Comparison of ENCODE assay signal across 8 mouse cellular contexts in genomic region chr11:45943108-45943705, GRCm38 (mm10). TPM values are rescaled to one million over a fixed set of nuclear protein-coding genes. Genes with fewer than 3 reads are reported as not detected.
DNase-seq lines count a peak whose midpoint lies in the region; ATAC-seq and TF ChIP-seq lines count a peak whose summit lies in the region.

No protein-coding gene starts in this region.

- H3K27me3 ChIP-seq in G1E (ENCODE audit: insufficient read depth, low read length): no peaks in the 10 kb centered on the region
- no peaks in the 10 kb centered on the region for H3K27me3 ChIP-seq in forebrain, embryonic 14.5 days (replicated peaks; ENCODE audit: control insufficient read depth, insufficient read depth, low read length)
- H3K27me3 ChIP-seq in intestine, embryonic 16.5 days (replicated peaks; ENCODE audit: control insufficient read depth, insufficient read depth, low read length): no peaks in the 10 kb centered on the region

- 39% methylated on average over 7 of the region's 7 CpGs for WGBS in forebrain, embryonic 14.5 days
- WGBS in intestine, embryonic 16.5 days: 47% methylated on average over 7 of the region's 7 CpGs
- 87% methylated on average over 7 of the region's 7 CpGs for WGBS in macrophage (ENCODE audit: missing documents)

- peaks cover 35% of the 10 kb centered on the region for H3K4me1 ChIP-seq in G1E (ENCODE audit: insufficient read depth, low read depth, low read length)
- H3K4me1 ChIP-seq in forebrain, embryonic 14.5 days (ENCODE audit: control insufficient read depth, insufficient read depth, low read length): peaks cover 15% of the 10 kb centered on the region
- H3K4me1 ChIP-seq in intestine, embryonic 16.5 days (ENCODE audit: control insufficient read depth, insufficient read depth, low read length): peaks cover 9% of the 10 kb centered on the region

- no peaks in the 10 kb centered on the region for H3K9me3 ChIP-seq in G1E (replicated peaks)
- no peaks in the 10 kb centered on the region for H3K9me3 ChIP-seq in forebrain, embryonic 14.5 days (replicated peaks; ENCODE audit: control insufficient read depth, low read length)
- no peaks in the 10 kb centered on the region for H3K9me3 ChIP-seq in intestine, embryonic 16.5 days (ENCODE audit: control insufficient read depth, low read length)

- no peak for ATAC-seq in cerebellum, adult (ENCODE audit: insufficient number of reproducible peaks, low FRiP score, low TSS enrichment)
- no peak for ATAC-seq in G1E (ENCODE audit: extremely low read depth, insufficient number of reproducible peaks, low FRiP score, poor library complexity, severe bottlenecking)
- ATAC-seq in forebrain, embryonic 14.5 days: peak; percentile 30; the same call in 1 of the 2 replicates
- no peak for ATAC-seq in intestine, embryonic 16.5 days
- ATAC-seq in megakaryocyte progenitor cell, adult 5-6 weeks (replicated peaks; ENCODE audit: poor library complexity): no peak

- H3K36me3 ChIP-seq in G1E (replicated peaks) (peaks cover 61% of the 10 kb centered on the region), macrophage (ENCODE audit: inconsistent target) (no peaks in the 10 kb centered on the region)
- H3K36me3 ChIP-seq in forebrain, embryonic 14.5 days (ENCODE audit: control insufficient read depth, insufficient read depth, low read length): peaks cover 8% of the 10 kb centered on the region; the same call in 1 of the 2 replicates
- H3K36me3 ChIP-seq in intestine, embryonic 16.5 days (ENCODE audit: control insufficient read depth, insufficient read depth, low read length): no peaks in the 10 kb centered on the region

- peak overlapping the region; percentile 88 for H3K4me2 ChIP-seq in forebrain, embryonic 14.5 days (ENCODE audit: low read length)
- H3K4me2 ChIP-seq in intestine, embryonic 16.5 days (ENCODE audit: low read depth, low read length): peak overlapping the region; percentile 83

- H3K4me3 ChIP-seq in G1E (ENCODE audit: low read depth, low read length) (peak overlapping the region; percentile 92; the same call in 1 of the 2 replicates), macrophage (ENCODE audit: inconsistent target) (peak overlapping the region; percentile 57; the same call in 1 of the 2 replicates)
- peak overlapping the region; percentile 86 for H3K4me3 ChIP-seq in forebrain, embryonic 14.5 days (ENCODE audit: low read depth, low read length)
- peak overlapping the region; percentile 90 for H3K4me3 ChIP-seq in intestine, embryonic 16.5 days (ENCODE audit: low read length)

- no peak for TF ChIP-seq CTCF in G1E (IDR thresholded peaks at IDR 0.05; ENCODE audit: low read depth, low read length)

- DNase-seq in cerebellum, postnatal 25 days: peak; percentile 52 to 56
- DNase-seq in G1E (ENCODE audit: low spot score): no peak
- peak; percentile 67 for DNase-seq in forebrain, embryonic 14.5 days (ENCODE audit: low spot score)
- no peak for DNase-seq in natural killer cell, adult 2 months (ENCODE audit: low spot score in 2 of 2)

- peak overlapping the region; percentile 84 for H3K9ac ChIP-seq in forebrain, embryonic 14.5 days (ENCODE audit: low read length)
- peak overlapping the region; percentile 91 for H3K9ac ChIP-seq in intestine, embryonic 16.5 days (ENCODE audit: low read depth, low read length)

- H3K27ac ChIP-seq in forebrain, embryonic 14.5 days (ENCODE audit: low read depth, low read length): peak overlapping the region; percentile 17; the same call in 1 of the 2 replicates
- no peak overlapping the region for H3K27ac ChIP-seq in intestine, embryonic 16.5 days (ENCODE audit: low read length)
- no peak overlapping the region for H3K27ac ChIP-seq in macrophage

- H3K79me2 ChIP-seq in macrophage (ENCODE audit: inconsistent target): peaks cover 37% of the 10 kb centered on the region

RNA-seq across cellular contexts. Expression of gene Lsm11, which starts 1.5 kb away (rescaled TPM):
- total RNA-seq in G1E (2014; fragmentation: Nextera tagmentation) (4.5 and 6.7 TPM in 2 replicates), G1E (2017) (4.4 and 5.3 TPM in 2 replicates)
- polyA plus RNA-seq in G1E (2012) (24.1 and 38.4 TPM in 2 replicates), macrophage (2018) (0.96 to 5.4 TPM (median 1.9 TPM) in 3 replicates)
- 12.5 and 14.8 TPM in 2 replicates for polyA plus RNA-seq in forebrain, embryonic 14.5 days (2014; fragmentation: Nextera tagmentation; extraction: Ambion mirVana)
- 4.4 and 4.5 TPM in 2 replicates for polyA plus RNA-seq in intestine, embryonic 16.5 days (2015; fragmentation: Nextera tagmentation; extraction: Ambion mirVana)
- 1 to 10 TPM in 21 of 26 experiments, under 1 TPM in 5; 0.62 to 5.6 (median 2.0) TPM for total RNA-seq in macrophage (2018; cell fraction: chromatin; rRNA removed)
- total RNA-seq in macrophage (2018; cell fraction: cytosol; rRNA removed): 1 to 10 TPM; 1.2 to 4.2 (median 2.2) TPM
- 1 to 10 TPM in 24 of 26 experiments, under 1 TPM in 2; 0.64 to 7.8 (median 2.5) TPM for total RNA-seq in macrophage (2018; cell fraction: nucleus; rRNA removed)
- 5.2 and 6.3 TPM in 2 replicates for total RNA-seq in megakaryocyte progenitor cell, adult 5-6 weeks (2015)
- 3.1 and 4.2 TPM in 2 replicates for total RNA-seq in megakaryocyte progenitor cell, adult 5-6 weeks (2017)

RNA-seq across cellular contexts. Expression of gene Thg1l, which starts 12.1 kb away (rescaled TPM):
- total RNA-seq in G1E (2014; fragmentation: Nextera tagmentation) (16.5 and 17.8 TPM in 2 replicates), G1E (2017) (32.8 and 32.9 TPM in 2 replicates)
- polyA plus RNA-seq in G1E (2012) (6.3 and 7.8 TPM in 2 replicates), macrophage (2018) (5.2 to 18.2 TPM (median 7.7 TPM) in 3 replicates)
- 9.4 and 9.7 TPM in 2 replicates for polyA plus RNA-seq in forebrain, embryonic 14.5 days (2014; fragmentation: Nextera tagmentation; extraction: Ambion mirVana)
- 12.2 and 13.5 TPM in 2 replicates for polyA plus RNA-seq in intestine, embryonic 16.5 days (2015; fragmentation: Nextera tagmentation; extraction: Ambion mirVana)
- total RNA-seq in macrophage (2018; cell fraction: chromatin; rRNA removed): 10 to 100 TPM in 5 of 26 experiments, 1 to 10 TPM in 21; 1.8 to 14.4 (median 6.8) TPM
- 1 to 10 TPM; 3.4 to 7.9 (median 4.7) TPM for total RNA-seq in macrophage (2018; cell fraction: cytosol; rRNA removed)
- 10 to 100 TPM in 3 of 26 experiments, 1 to 10 TPM in 23; 3.3 to 13.3 (median 6.8) TPM for total RNA-seq in macrophage (2018; cell fraction: nucleus; rRNA removed)
- total RNA-seq in megakaryocyte progenitor cell, adult 5-6 weeks (2015): 13.3 and 20.2 TPM in 2 replicates
- 24.5 and 31.5 TPM in 2 replicates for total RNA-seq in megakaryocyte progenitor cell, adult 5-6 weeks (2017)

RNA-seq across cellular contexts. Expression of gene Sox30, which starts 36.9 kb away (rescaled TPM):
- total RNA-seq in G1E (2014; fragmentation: Nextera tagmentation) (not detected in 2 replicates), G1E (2017) (0.05 and 0.06 TPM in 2 replicates)
- polyA plus RNA-seq in G1E (2012) (not detected in 2 replicates), macrophage (2018) (not detected in 3 replicates)
- polyA plus RNA-seq in forebrain, embryonic 14.5 days (2014; fragmentation: Nextera tagmentation; extraction: Ambion mirVana): 0.11 TPM in 1 of 2 replicates, not detected in the other
- 0.06 and 0.09 TPM in 2 replicates for polyA plus RNA-seq in intestine, embryonic 16.5 days (2015; fragmentation: Nextera tagmentation; extraction: Ambion mirVana)
- under 1 TPM in 1 of 26 experiments, not detected in 25; 0.19 TPM for total RNA-seq in macrophage (2018; cell fraction: chromatin; rRNA removed)
- under 1 TPM in 2 of 26 experiments, not detected in 24; 0.05 to 0.06 TPM for total RNA-seq in macrophage (2018; cell fraction: cytosol; rRNA removed)
- total RNA-seq in macrophage (2018; cell fraction: nucleus; rRNA removed): under 1 TPM in 2 of 26 experiments, not detected in 24; 0.17 to 0.20 TPM
- total RNA-seq in megakaryocyte progenitor cell, adult 5-6 weeks (2015): not detected in 2 replicates
- not detected in 2 replicates for total RNA-seq in megakaryocyte progenitor cell, adult 5-6 weeks (2017)

Comparison
In these comparisons a context has a peak if more than half of its experiments do, and no peak if none do; other contexts are left out.
1. DNase-seq: peak in cerebellum, postnatal 25 days (2 of 2) and forebrain, embryonic 14.5 days (single experiment); none in G1E (single experiment) and natural killer cell, adult 2 months (0 of 2).
2. Peak in every context shown above with its lines, with median percentiles within 50 percentile points of each other: H3K4me3 ChIP-seq.